Mouse (Mus musculus): Measurements from ENCODE around the gene Pitpnm2.

- no peak for TF ChIP-seq CTCF (IDR thresholded peaks at IDR 0.05; ENCODE audit: low read depth, low read length)
- no peak for TF ChIP-seq TAL1 (conservative IDR thresholded peaks at IDR 0.05; ENCODE audit: low read depth, low read length)
- no peak for TF ChIP-seq GATA1 (IDR thresholded peaks at IDR 0.05; ENCODE audit: borderline replicate concordance, low read length)
Observed at GRCm38 (mm10) chr5:124079880-124080279, 169.7 kb downstream of the Pitpnm2 start.

Measured in G1E (cell line).